Mouse (Mus musculus) hindbrain, embryonic 13.5 days (tissue): ENCODE data around the gene Zdhhc19. TPM values are rescaled to one million over a fixed set of nuclear protein-coding genes. Genes with fewer than 3 reads are reported as not detected.

Source experiments
- ATAC-seq: fragments of 200-750 bp; cut with Nextera tagmentation; 2 replicates; pipeline ENCODE4 v1.8.0; 2017; ENCODE audit warnings: moderate TSS enrichment; ENCODE audit not compliant: low FRiP score
- H3K27ac ChIP-seq: fragments of 300-500 bp; sonication (generic); 2 replicates; pipeline ENCODE4 v1.5.1; 2015; ENCODE audit warnings: inconsistent platforms, mild to moderate bottlenecking, moderate library complexity
- H3K27me3 ChIP-seq: fragments of 300-500 bp; sonication (generic); 2 replicates; pipeline ENCODE4 v1.6.1; 2015; ENCODE audit warnings: mild to moderate bottlenecking, inconsistent platforms
- H3K36me3 ChIP-seq: fragments of 300-500 bp; sonication (generic); 2 replicates; pipeline ENCODE4 v1.6.1; 2015; ENCODE audit warnings: mild to moderate bottlenecking, inconsistent platforms
- H3K4me1 ChIP-seq: fragments of 300-500 bp; sonication (generic); replicated peaks from 2 replicates; pipeline ENCODE4 v1.6.1; 2015; ENCODE audit warnings: inconsistent platforms
- H3K4me2 ChIP-seq: fragments of 300-500 bp; sonication (generic); 2 replicates; pipeline ENCODE4 v1.6.1; 2015; ENCODE audit warnings: inconsistent platforms, mild to moderate bottlenecking, moderate library complexity
- H3K4me3 ChIP-seq: fragments of 300-500 bp; sonication (generic); 2 replicates; pipeline ENCODE4 v1.5.1; 2015; ENCODE audit warnings: mild to moderate bottlenecking, inconsistent platforms
- H3K9ac ChIP-seq: fragments of 300-500 bp; sonication (generic); 2 replicates; pipeline ENCODE4 v1.6.1; 2015; ENCODE audit warnings: mild to moderate bottlenecking, inconsistent platforms
- H3K9me3 ChIP-seq: fragments of 300-500 bp; sonication (generic); 2 replicates; pipeline ENCODE4 v1.6.1; 2016; ENCODE audit warnings: inconsistent platforms
- WGBS: fragments of 180-500 bp; shearing (Covaris S2); methylation state at CpG from one replicate; pipeline ENCODE4 v1.1.7; 2015; 5-methylcytosine and 5-hydroxymethylcytosine counted together
- polyA plus RNA-seq: library from polyadenylated mRNA; unstranded; fragments of >200 nt; fragmentation: Nextera tagmentation; extraction: Ambion mirVana; gene quantifications from 2 replicates; pipeline ENCODE4 v1.2.1, GENCODE M21; 2015

Zdhhc19 gene
- 0.35 TPM in 1 of 2 replicates, not detected in the other for polyA plus RNA-seq

GRCm38 (mm10) chr16:32495965-32496364 is at the start of gene Zdhhc19:
Gene Zdhhc19, plus strand, starts transcription at chr16:32496265.
- no peak for ATAC-seq
- WGBS, result 76% methylated on average over 3 of the region's 3 CpGs

DNA sequence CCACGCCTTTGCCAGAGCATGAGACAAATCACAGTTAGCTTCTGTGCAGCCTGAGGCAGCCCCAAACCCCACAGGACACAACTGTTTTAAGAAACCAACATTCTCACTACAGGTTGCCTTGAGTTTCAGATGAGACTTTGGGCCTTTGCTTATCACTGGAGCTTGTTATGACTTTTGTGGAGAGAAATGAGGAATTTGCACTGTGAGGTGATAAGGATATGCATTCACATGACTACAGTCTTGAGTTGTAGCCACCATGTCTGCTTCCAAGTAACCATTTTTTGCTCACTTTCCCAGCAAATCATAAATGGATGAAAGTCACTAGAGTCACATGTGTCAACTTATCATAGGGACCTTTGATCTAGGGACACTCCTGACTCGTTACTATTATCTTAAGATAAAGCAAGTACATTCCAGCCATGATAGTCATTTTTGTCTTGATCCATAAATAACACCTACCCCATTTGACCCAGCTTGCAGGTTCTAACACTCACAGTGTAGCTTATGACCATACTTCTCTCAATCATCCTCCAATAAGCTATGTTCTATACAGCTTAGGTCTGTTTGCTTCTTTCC is 49.4 kb upstream of the Zdhhc19 start:
- H3K4me2 ChIP-seq, result no peak overlapping the region
- no peak overlapping the region for H3K27ac ChIP-seq
- no peak for ATAC-seq
- H3K9ac ChIP-seq, result no peak overlapping the region
- H3K4me3 ChIP-seq, result no peak overlapping the region
- H3K27me3 ChIP-seq, result no peaks in the 10 kb centered on the region
- peaks cover 1% of the 10 kb centered on the region; the same call in 1 of the 2 replicates for H3K36me3 ChIP-seq
- no peaks in the 10 kb centered on the region for H3K4me1 ChIP-seq
- 84% methylated on average over 2 of the region's 2 CpGs for WGBS
- no peaks in the 10 kb centered on the region for H3K9me3 ChIP-seq

More at GRCm38 (mm10) chr16:32495965-32496364, at the start of gene Zdhhc19:
- Histone ChIP-seq H3K27me3 (no peaks in the 10 kb centered on the region), H3K4me1 (0 out of 2 replicates have a peak, but pooled peaks cover 4% of the 10 kb centered on the region), H3K4me2 (no peak within 1 kb of the TSS), H3K9ac (no peak within 1 kb of the TSS), H3K9me3 (no peaks in the 10 kb centered on the region), H3K4me3 (no peak within 1 kb of the TSS), H3K27ac (no peak within 1 kb of the TSS), H3K36me3 (no peaks in the 10 kb centered on the region)

DNA sequence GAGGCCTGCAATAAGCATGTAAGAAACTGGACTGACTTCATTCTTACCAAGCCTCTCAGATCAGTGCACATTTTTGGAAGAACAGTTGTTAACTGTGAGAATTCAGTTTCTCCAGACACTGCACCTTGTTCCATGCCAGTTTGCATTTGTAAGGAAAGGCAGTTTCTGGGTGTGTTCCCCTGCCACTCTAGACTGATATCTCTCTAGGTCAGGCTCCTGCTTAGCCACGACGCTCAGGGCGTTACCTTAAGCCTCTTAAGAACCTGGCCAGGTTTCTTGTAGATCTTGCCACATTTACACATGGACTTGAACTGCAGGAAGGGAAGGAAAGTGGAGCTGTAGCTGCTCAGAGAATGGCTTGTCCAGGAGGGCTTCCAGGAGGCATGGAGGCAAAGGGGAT is 46.4 kb upstream of the Zdhhc19 start:
- H3K9ac ChIP-seq, result no peak overlapping the region
- no peak overlapping the region for H3K4me2 ChIP-seq
- no peak overlapping the region for H3K27ac ChIP-seq
- WGBS, result 96% methylated on average over 3 of the region's 3 CpGs
- H3K36me3 ChIP-seq, result peaks cover 28% of the 10 kb centered on the region
- H3K4me1 ChIP-seq, result no peaks in the 10 kb centered on the region
- H3K4me3 ChIP-seq, result no peak overlapping the region
- H3K27me3 ChIP-seq, result no peaks in the 10 kb centered on the region
- no peaks in the 10 kb centered on the region for H3K9me3 ChIP-seq
- no peak for ATAC-seq

DNA sequence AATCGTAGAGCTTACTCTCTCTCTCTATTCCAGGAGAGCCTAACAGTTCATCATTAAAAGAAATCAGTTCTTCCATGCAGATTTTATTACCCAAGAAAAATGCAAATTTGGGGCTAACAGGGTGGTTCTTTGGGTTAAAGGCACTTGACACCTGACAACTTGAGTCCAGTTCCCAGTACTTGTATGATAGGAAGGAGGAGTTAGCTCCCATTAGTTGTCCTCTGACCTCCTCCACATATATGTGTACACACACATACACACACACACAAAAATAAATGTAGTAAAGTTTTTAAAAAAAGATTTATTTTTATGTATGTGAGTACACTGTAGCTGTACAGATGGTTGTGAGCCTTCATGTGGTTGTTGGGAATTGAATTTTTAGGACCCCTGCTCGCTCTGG is 45.9 kb upstream of the Zdhhc19 start:
- Histone ChIP-seq H3K9ac (no peak overlapping the region), H3K27me3 (no peaks in the 10 kb centered on the region), H3K4me3 (no peak overlapping the region), H3K4me1 (no peaks in the 10 kb centered on the region), H3K9me3 (no peaks in the 10 kb centered on the region), H3K4me2 (no peak overlapping the region), H3K27ac (no peak overlapping the region), H3K36me3 (peaks cover 32% of the 10 kb centered on the region)
- no peak for ATAC-seq
- whole genome bisulfite sequencing, result 96% methylated on average over 2 of the region's 2 CpGs

DNA sequence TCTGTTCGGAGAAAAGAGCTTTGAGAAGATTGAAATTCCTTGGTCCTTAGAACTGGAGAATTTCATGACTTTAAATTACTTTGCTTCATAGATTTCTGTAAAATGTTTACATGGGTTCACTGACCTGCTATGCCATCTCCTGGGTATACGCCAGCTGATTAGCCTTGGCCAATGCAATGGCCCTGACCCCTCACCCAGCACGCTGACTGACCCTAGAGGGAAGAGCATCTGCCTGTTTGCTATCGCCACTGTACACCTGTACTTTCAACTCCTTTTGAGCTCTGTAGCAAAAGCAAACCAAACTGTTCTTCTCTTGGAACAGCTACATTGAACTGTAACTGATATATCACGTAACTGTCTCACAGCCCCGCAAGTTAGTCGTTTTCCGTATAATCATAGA is 43.0 kb upstream of the Zdhhc19 start:
- no peaks in the 10 kb centered on the region for H3K27me3 ChIP-seq
- ATAC-seq, result no peak
- no peak overlapping the region for H3K9ac ChIP-seq
- peaks cover 47% of the 10 kb centered on the region for H3K36me3 ChIP-seq
- no peaks in the 10 kb centered on the region for H3K9me3 ChIP-seq
- no peak overlapping the region for H3K27ac ChIP-seq
- no peak overlapping the region for H3K4me3 ChIP-seq
- no peak overlapping the region for H3K4me2 ChIP-seq
- H3K4me1 ChIP-seq, result no peaks in the 10 kb centered on the region
- 97% methylated on average over 8 of the region's 8 CpGs for WGBS

DNA sequence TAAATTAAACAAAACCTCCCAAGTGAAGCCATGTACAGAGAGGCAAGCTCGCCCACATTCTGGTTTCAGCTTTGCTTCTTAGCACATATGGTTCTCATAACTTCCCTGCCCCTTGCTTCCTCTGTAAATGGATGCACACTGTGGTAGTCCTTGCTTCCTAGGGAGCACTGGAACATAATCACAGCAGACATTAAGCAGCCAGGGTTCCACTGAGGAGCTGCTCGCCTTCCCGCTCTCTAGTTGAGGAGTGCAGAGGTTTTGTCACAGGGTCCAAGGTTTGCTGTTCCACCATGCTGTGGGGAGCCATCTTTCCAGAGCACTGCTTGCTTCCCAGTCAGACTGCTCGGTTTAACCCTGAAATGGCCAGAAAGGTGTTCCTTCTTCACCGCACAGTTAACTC is 41.4 kb upstream of the Zdhhc19 start:
- peaks cover 50% of the 10 kb centered on the region for H3K36me3 ChIP-seq

GRCm38 (mm10) chr16:32456086-32456485 is 40.0 kb upstream of the Zdhhc19 start:
- H3K4me1 ChIP-seq, result no peaks in the 10 kb centered on the region
- ATAC-seq, result no peak
- H3K27me3 ChIP-seq, result no peaks in the 10 kb centered on the region
- no peak overlapping the region for H3K4me3 ChIP-seq
- H3K36me3 ChIP-seq, result peaks cover 50% of the 10 kb centered on the region
- H3K4me2 ChIP-seq, result no peak overlapping the region
- no peaks in the 10 kb centered on the region for H3K9me3 ChIP-seq
- H3K27ac ChIP-seq, result no peak overlapping the region
- no peak overlapping the region for H3K9ac ChIP-seq

More for the DNA sequence above, 41.4 kb upstream of the Zdhhc19 start:
- Histone ChIP-seq H3K4me2 (no peak overlapping the region), H3K9me3 (no peaks in the 10 kb centered on the region), H3K4me3 (no peak overlapping the region), H3K4me1 (no peaks in the 10 kb centered on the region), H3K27me3 (no peaks in the 10 kb centered on the region), H3K9ac (no peak overlapping the region), H3K27ac (no peak overlapping the region)
- ATAC-seq, result no peak
- 86% methylated on average over 5 of the region's 5 CpGs for WGBS

DNA sequence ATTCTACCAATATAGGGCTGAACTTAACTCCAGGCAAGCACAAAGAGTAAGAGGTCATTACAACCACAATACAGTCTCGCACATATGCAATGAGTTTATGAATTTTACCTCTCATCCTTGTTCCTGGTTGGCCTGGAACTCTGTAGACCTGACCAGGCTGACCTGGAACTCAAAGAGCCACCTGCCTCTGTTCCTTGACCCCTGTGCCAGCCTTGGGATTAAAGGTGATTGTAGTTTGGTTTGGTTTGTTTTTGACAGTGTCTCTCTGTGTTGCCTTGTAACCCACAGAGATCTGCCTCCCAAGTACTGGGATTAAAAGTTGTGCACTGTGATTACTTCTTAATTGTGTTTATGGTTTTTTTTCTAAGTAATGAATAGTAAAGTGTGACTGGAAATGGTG is 39.3 kb upstream of the Zdhhc19 start:
- peaks cover 48% of the 10 kb centered on the region for H3K36me3 ChIP-seq
- H3K9ac ChIP-seq, result no peak overlapping the region
- H3K9me3 ChIP-seq, result no peaks in the 10 kb centered on the region

GRCm38 (mm10) chr16:32457589-32458386 is 38.3 kb upstream of the Zdhhc19 start:
- no peak overlapping the region for H3K9ac ChIP-seq
- no peaks in the 10 kb centered on the region for H3K4me1 ChIP-seq
- WGBS, result 71% methylated on average over 10 of the region's 10 CpGs
- H3K4me2 ChIP-seq, result no peak overlapping the region
- ATAC-seq, result no peak
- no peak overlapping the region for H3K4me3 ChIP-seq
- no peaks in the 10 kb centered on the region for H3K9me3 ChIP-seq
- no peak overlapping the region for H3K27ac ChIP-seq
- no peaks in the 10 kb centered on the region for H3K27me3 ChIP-seq
- peaks cover 47% of the 10 kb centered on the region for H3K36me3 ChIP-seq

More for the DNA sequence above, 39.3 kb upstream of the Zdhhc19 start:
- Histone ChIP-seq H3K4me3 (no peak overlapping the region), H3K27me3 (no peaks in the 10 kb centered on the region), H3K4me1 (no peaks in the 10 kb centered on the region), H3K27ac (no peak overlapping the region), H3K4me2 (no peak overlapping the region)
- no peak for ATAC-seq
- WGBS, result 100% methylated on average over 1 of the region's 1 CpGs

GRCm38 (mm10) chr16:32460518-32460917 is 35.5 kb upstream of the Zdhhc19 start:
- H3K9ac ChIP-seq, result no peak overlapping the region
- no peak overlapping the region for H3K27ac ChIP-seq
- no peaks in the 10 kb centered on the region for H3K27me3 ChIP-seq
- H3K36me3 ChIP-seq, result peaks cover 45% of the 10 kb centered on the region
- H3K4me1 ChIP-seq, result no peaks in the 10 kb centered on the region
- no peaks in the 10 kb centered on the region for H3K9me3 ChIP-seq
- H3K4me3 ChIP-seq, result no peak overlapping the region
- H3K4me2 ChIP-seq, result no peak overlapping the region
- ATAC-seq, result no peak
- 61% methylated on average over 4 of the region's 4 CpGs for WGBS

GRCm38 (mm10) chr16:32461713-32462112 is 34.4 kb upstream of the Zdhhc19 start:
- WGBS, result 94% methylated on average over 5 of the region's 5 CpGs
- peaks cover 41% of the 10 kb centered on the region for H3K36me3 ChIP-seq
- H3K4me2 ChIP-seq, result no peak overlapping the region
- no peaks in the 10 kb centered on the region for H3K9me3 ChIP-seq
- H3K4me3 ChIP-seq, result no peak overlapping the region
- H3K27ac ChIP-seq, result no peak overlapping the region
- H3K4me1 ChIP-seq, result no peaks in the 10 kb centered on the region
- H3K27me3 ChIP-seq, result no peaks in the 10 kb centered on the region
- no peak for ATAC-seq
- no peak overlapping the region for H3K9ac ChIP-seq

GRCm38 (mm10) chr16:32462950-32463349 is 33.1 kb upstream of the Zdhhc19 start:
- H3K4me1 ChIP-seq, result no peaks in the 10 kb centered on the region
- peaks cover 48% of the 10 kb centered on the region for H3K36me3 ChIP-seq
- no peaks in the 10 kb centered on the region for H3K9me3 ChIP-seq
- H3K27me3 ChIP-seq, result no peaks in the 10 kb centered on the region
- H3K27ac ChIP-seq, result no peak overlapping the region
- no peak overlapping the region for H3K4me3 ChIP-seq
- WGBS, result 95% methylated on average over 16 of the region's 16 CpGs
- H3K4me2 ChIP-seq, result no peak overlapping the region
- ATAC-seq, result no peak
- H3K9ac ChIP-seq, result no peak overlapping the region

GRCm38 (mm10) chr16:32463426-32463825 is 32.6 kb upstream of the Zdhhc19 start:
- H3K9me3 ChIP-seq, result no peaks in the 10 kb centered on the region
- WGBS, result 92% methylated on average over 2 of the region's 2 CpGs
- H3K4me2 ChIP-seq, result no peak overlapping the region
- no peaks in the 10 kb centered on the region for H3K4me1 ChIP-seq
- H3K36me3 ChIP-seq, result peaks cover 53% of the 10 kb centered on the region
- no peak overlapping the region for H3K9ac ChIP-seq
- no peak for ATAC-seq
- no peak overlapping the region for H3K4me3 ChIP-seq
- H3K27me3 ChIP-seq, result no peaks in the 10 kb centered on the region
- H3K27ac ChIP-seq, result no peak overlapping the region
